11 mouse cellular contexts compared by ENCODE assay signal in the genomic region with DNA sequence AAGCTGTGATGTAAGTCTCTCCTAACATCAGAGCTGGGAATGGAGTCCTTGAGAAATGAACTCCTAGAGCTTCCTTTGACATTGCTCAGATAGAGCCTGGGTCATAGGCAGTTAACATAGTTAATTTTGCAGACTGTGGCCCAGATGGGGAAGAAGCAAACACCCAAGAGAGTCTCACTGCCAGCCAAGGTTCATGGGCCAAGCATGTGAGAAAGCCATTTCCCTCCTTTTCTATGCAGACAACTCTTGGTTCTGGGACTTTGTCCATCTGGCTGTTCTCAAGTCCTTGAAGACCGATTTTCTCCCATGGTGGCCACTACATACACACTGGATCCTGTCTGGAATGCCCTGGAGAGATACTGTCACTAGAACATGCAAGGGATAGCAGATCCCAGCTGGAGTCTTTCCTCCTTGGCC. TPM values are rescaled to one million over a fixed set of nuclear protein-coding genes. Genes with fewer than 3 reads are reported as not detected.
A peak's percentile ranks its signal among the peaks of the same experiment; 100 is the strongest.
DNase-seq lines count a peak whose midpoint lies in the region; ATAC-seq lines count a peak whose summit lies in the region.
"Had no signal": no experiment of that assay in that cellular context is flagged by ENCODE, and none has a peak within 500 bp of the region (broad histone marks: within the 10 kb centered on the region; RNA-seq: fewer than 3 reads in every experiment).

No protein-coding gene starts in this region.

- ATAC-seq in granulocyte monocyte progenitor cell, adult 5-6 weeks (replicated peaks; ENCODE audit: poor library complexity, severe bottlenecking): no peak

- intact Hi-C loops in heart, postnatal 10 days (cut with DNase I): no loop called here
- intact Hi-C loops in left cerebral cortex, postnatal 4 days (cut with DNase I): no loop called here

- DNase-seq in adrenal gland, postnatal 10 days: peak; percentile 12
- no peak for DNase-seq in adrenal gland, postnatal 25 days
- peak; percentile 65 to 73 for DNase-seq in heart, postnatal 10 days
- DNase-seq in kidney, postnatal 14 days: peak; percentile 73
- DNase-seq in ovary, postnatal 36 days (ENCODE audit: low spot score): peak; percentile 11
- DNase-seq in cerebellum, postnatal 10 days: no peak
- DNase-seq in left cerebral cortex, postnatal 4 days: no peak
- DNase-seq: adrenal gland, postnatal 36 days; cerebellum, postnatal 25 days had no signal

RNA-seq across cellular contexts. Expression of a gene that starts 45.6 kb away (rescaled TPM):
- total RNA-seq in adrenal gland, postnatal 10 days (2021): 1 to 10 TPM; 7.2 to 7.5 TPM
- 1.5 and 3.4 TPM in 2 replicates for total RNA-seq in adrenal gland, postnatal 25 days (2021)
- total RNA-seq in heart, postnatal 10 days (2021): 10 to 100 TPM; 15.4 to 16.6 TPM
- not detected in 2 replicates for total RNA-seq in granulocyte monocyte progenitor cell, adult 5-6 weeks (2014; fragmentation: Nextera tagmentation)
- not detected in 2 replicates for total RNA-seq in granulocyte monocyte progenitor cell, adult 5-6 weeks (2017)
- 1 to 10 TPM; 5.7 to 9.6 TPM for total RNA-seq in left cerebral cortex, postnatal 4 days (2021)
- total RNA-seq: hematopoietic stem cell, adult 5-6 weeks had no signal

Comparison
In these comparisons a context has a peak if more than half of its experiments do, and no peak if none do; other contexts are left out.
1. DNase-seq: peak in adrenal gland, postnatal 10 days (single experiment), heart, postnatal 10 days (2 of 2), kidney, postnatal 14 days (single experiment) and ovary, postnatal 36 days (single experiment); none in adrenal gland, postnatal 25 days (single experiment), cerebellum, postnatal 10 days (0 of 2) and left cerebral cortex, postnatal 4 days (single experiment).